Mouse (Mus musculus): ENCODE results near the gene P3h1. TPM values are rescaled to one million over a fixed set of nuclear protein-coding genes. Genes with fewer than 3 reads are reported as not detected.
"Not testable (repeated sequence)": the region's sequence is repeated elsewhere in the genome, so short reads cannot be mapped to it uniquely, and the experiment has no call there.

The P3h1 gene
- total RNA-seq, 2 experiments from 2014 or later: 25.1 to 27.2 TPM

DNA sequence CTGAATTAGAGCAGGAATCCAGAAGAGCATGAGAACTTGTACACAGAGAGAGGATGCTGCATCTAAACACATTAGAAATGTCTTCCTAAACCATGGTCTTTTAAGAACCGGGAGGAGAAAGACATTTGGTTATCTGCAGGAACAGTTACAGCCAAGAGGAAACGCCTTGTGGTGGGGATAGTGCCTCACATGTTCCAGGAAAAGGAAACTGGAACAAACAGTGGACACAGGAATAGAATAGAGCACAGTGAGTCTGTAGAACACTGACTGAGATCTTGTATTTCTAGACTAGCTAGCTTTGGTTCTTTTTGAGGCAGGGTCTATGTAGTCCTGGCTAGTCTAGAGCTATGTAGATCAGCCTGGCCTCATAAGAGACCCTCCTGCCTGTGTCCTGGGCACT lies 42.5 kb downstream of the P3h1 start:
- no peak for DNase-seq

DNA sequence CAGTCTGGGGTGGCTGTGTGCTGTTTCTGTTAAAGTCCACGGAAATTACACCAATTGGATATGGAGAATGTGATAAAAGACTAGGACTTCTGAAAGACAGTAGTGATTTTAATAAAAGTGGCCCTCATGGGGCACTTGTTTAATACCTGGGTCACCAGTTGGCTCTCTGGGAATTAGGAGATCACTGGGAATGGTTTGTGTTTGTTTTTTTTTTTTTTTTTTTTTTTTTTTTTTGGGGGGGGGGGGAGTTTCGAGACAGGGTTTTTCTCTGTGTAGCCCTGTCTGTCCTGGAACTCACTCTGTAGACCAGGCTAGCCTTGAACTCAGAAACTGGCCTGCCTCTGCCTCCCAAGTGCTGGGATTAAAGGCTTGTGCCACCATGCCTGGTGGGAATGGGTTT lies 43.0 kb downstream of the P3h1 start:
- no peak for DNase-seq

- DNase-seq: not testable (repeated sequence)
These were observed 46.1 kb downstream of the P3h1 start for GRCm38 (mm10) chr4:119278784-119279183.

- DNase-seq: no peak
These were observed 52.1 kb downstream of the P3h1 start for GRCm38 (mm10) chr4:119284861-119285260.

- DNase-seq: no peak
These were observed 52.6 kb downstream of the P3h1 start for GRCm38 (mm10) chr4:119285336-119285735.

DNA sequence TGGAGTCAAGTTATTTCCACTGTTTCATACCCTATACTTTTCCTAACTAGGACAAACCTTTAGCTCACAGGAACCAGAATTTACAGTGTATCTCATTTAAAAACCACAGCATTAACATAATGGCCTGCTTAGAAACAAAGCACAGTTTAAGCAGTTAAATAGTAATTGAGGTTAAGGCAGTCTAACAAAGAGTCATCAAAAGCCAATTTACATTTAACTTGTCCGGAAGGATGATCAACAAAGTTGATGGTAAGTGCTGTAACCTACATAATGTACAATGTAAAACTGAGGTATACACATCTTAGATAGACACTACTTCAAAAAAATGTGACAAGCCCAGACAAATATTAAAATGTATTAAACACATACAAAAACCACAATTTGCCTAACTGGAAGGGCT lies 59.2 kb downstream of the P3h1 start:
- no peak for DNase-seq

DNA sequence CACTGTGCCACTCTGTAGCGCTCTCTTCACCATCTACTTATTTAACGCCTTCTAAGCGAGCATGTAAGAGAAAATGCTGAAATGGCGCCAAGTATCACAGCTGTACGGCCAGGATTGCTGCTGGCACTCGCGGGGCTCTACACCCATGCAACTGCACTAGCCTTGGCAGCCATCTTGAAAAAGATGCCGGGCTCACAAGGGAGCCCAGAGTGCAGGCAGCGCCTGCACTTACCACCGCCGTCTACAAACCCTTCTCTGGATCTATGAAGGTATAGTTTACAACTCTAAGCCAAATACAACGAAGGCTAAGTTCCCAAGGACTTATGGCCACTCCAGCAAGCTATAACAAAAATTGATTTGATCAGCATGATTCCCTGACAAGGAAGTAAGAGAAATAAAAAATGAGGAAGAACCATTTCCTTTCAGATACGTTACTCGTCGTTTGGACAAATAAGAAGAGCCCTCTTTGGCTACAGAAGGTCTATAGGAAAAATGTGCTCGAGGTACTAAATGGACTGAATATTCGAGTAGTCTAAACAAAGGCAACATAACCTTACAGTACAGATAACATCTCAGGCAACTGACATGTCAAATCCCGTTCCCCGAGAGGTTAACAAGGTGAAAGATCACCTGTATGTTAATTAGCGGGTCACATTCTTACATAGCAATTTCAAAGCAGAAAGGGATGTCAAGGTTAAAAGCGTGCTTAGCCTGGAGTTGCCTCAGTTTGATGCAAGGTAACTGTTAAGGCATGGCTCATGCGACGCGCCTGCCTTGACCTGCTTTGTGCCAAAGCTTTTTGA lies 60.3 kb downstream of the P3h1 start:
- DNase-seq: peak; percentile 70

DNA sequence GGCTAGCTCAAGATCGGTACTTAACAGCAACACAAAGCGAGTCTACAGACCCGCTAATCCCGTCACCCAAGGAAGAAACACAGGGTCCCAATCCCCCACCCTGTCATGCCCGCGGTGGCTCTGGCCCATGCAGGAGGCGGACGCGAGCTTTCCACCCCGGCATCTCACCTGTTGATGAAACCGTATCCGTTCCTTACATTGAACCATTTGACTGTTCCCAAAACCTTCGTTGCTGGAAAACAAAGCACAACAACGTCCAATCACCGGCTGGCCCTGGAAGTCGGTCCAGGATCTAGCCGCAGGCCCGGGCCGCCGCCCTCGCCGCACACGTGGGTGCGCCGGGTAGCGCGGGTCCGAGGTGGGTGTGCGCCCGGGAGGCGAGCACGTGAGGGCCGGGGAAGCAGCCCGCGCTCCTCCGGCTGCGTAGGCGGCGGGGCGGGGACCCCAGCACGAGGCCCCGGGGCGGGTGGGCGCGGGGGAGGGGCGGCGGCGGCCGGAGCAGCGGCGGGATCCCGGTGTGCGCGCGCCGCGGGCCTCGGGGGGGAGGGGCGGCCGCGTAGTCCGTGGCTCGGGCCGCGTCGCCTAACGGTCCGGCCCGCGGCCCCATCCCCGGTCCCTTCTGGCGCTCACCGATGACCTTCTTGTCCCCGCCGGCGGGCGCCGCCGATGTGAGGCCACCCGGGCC lies 61.0 kb downstream of the P3h1 start:
- DNase-seq: peak; percentile 35

- peak; percentile 100 for DNase-seq
These were observed 61.9 kb downstream of the P3h1 start, which contains the start of gene Ybx1 for GRCm38 (mm10) chr4:119294415-119295133. Ybx1 (minus strand) TSS chr4:119294604.

DNA sequence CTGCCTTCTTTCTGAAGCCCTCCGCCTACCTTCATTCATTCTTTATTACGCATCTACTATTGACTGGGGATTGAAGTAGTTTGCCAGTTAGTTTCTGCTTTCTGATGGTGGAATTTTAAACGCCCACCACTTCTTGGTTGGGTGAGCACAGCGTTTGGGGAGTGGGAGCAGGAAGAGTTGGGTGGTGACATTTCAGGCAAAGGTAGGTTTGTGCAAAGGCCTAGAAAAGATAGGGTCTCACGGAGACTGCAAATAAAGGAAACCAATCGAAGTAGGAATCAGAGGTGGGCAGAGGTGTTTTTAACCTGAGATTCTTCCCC lies 62.4 kb downstream of the P3h1 start:
- DNase-seq: no peak

GRCm38 (mm10) chr4:119297361-119297760 lies 64.6 kb downstream of the P3h1 start:
- DNase-seq: no peak

Other genes starting within 250 kb of the P3h1 start
- gene Slc2a1, start 124.2 kb upstream of the P3h1 start, total RNA-seq (2021): 10 to 100 TPM; 15.2 to 16.2 TPM
- 10 to 100 TPM; 13.2 to 17.7 TPM for gene Zfp691, start 58.7 kb upstream of the P3h1 start, total RNA-seq (2021)
- gene Ermap, start 42.9 kb upstream of the P3h1 start, total RNA-seq (2021): under 1 TPM; 0.21 to 0.32 TPM
- 10 to 100 TPM; 42.8 to 43.2 TPM for gene Svbp, start 37.6 kb upstream of the P3h1 start, total RNA-seq (2021)
- gene Tmem269, start 14.7 kb upstream of the P3h1 start, total RNA-seq (2021): not detected
- gene AU022252, start 203 bp upstream of the P3h1 start, total RNA-seq (2021): 10 to 100 TPM; 19.9 to 21.0 TPM
- gene Cldn19, start 22.5 kb downstream of the P3h1 start, total RNA-seq (2021): 1 to 10 TPM in 1 of 2 experiments, under 1 TPM in 1; 0.17 to 1.2 TPM
- gene Ybx1, start 61.7 kb downstream of the P3h1 start, total RNA-seq (2021): 100 to 1,000 TPM; 784 to 817 TPM
- 10 to 100 TPM; 18.4 to 23.0 TPM for gene Ppih, start 87.6 kb downstream of the P3h1 start, total RNA-seq (2021)
- gene Ccdc30, start 182.6 kb downstream of the P3h1 start, total RNA-seq (2021): 1 to 10 TPM in 1 of 2 experiments, under 1 TPM in 1; 0.99 to 1.4 TPM
- 10 to 100 TPM; 12.2 to 12.4 TPM for gene Ppcs, start 189.5 kb downstream of the P3h1 start, total RNA-seq (2021)
- not detected for gene Zmynd12, start 189.9 kb downstream of the P3h1 start, total RNA-seq (2021)